Mouse (Mus musculus) liver, embryonic 15.5 days (tissue): Measurements from ENCODE around the gene Ndel1. TPM values are rescaled to one million over a fixed set of nuclear protein-coding genes. Genes with fewer than 3 reads are reported as not detected.

Source experiments
- ATAC-seq: fragments of 200-750 bp; cut with Nextera tagmentation; 2 replicates; pipeline ENCODE4 v1.8.0; 2017; ENCODE audit warnings: moderate number of reproducible peaks, mild to moderate bottlenecking, moderate library complexity; ENCODE audit not compliant: insufficient read depth
- H3K27ac ChIP-seq: fragments of 300-500 bp; sonication (generic); replicated peaks from 2 replicates; pipeline ENCODE4 v1.5.1; 2015; ENCODE audit warnings: mild to moderate bottlenecking, inconsistent platforms
- H3K27me3 ChIP-seq: fragments of 300-500 bp; sonication (generic); 2 replicates; pipeline ENCODE4 v1.6.1; 2015; ENCODE audit warnings: mild to moderate bottlenecking, inconsistent platforms
- H3K36me3 ChIP-seq: fragments of 300-500 bp; sonication (generic); replicated peaks from 2 replicates; pipeline ENCODE4 v1.6.1; 2015; ENCODE audit warnings: moderate library complexity, mild to moderate bottlenecking, inconsistent platforms
- H3K4me1 ChIP-seq: fragments of 300-500 bp; sonication (generic); replicated peaks from 2 replicates; pipeline ENCODE4 v1.6.1; 2015; ENCODE audit warnings: inconsistent platforms
- H3K4me2 ChIP-seq: fragments of 300-500 bp; sonication (generic); 2 replicates; pipeline ENCODE4 v1.6.1; 2015; ENCODE audit warnings: moderate library complexity, mild to moderate bottlenecking, inconsistent platforms
- H3K4me3 ChIP-seq: fragments of 300-500 bp; sonication (generic); replicated peaks from 2 replicates; pipeline ENCODE4 v1.5.1; 2015; ENCODE audit warnings: mild to moderate bottlenecking, inconsistent platforms
- H3K9ac ChIP-seq: fragments of 300-500 bp; sonication (generic); 2 replicates; pipeline ENCODE4 v1.6.1; 2015; ENCODE audit warnings: moderate library complexity, mild to moderate bottlenecking, inconsistent platforms
- H3K9me3 ChIP-seq: fragments of 300-500 bp; sonication (generic); replicated peaks from 2 replicates; pipeline ENCODE4 v1.6.1; 2016; ENCODE audit warnings: inconsistent platforms
- WGBS: fragments of 180-500 bp; shearing (Covaris S2); methylation state at CpG from one replicate; pipeline ENCODE4 v1.1.7; 2015; ENCODE audit warnings: mixed read lengths; ENCODE audit not compliant: insufficient replicate concordance; 5-methylcytosine and 5-hydroxymethylcytosine counted together
- polyA plus RNA-seq: library from polyadenylated mRNA; unstranded; fragments of >200 nt; fragmentation: Nextera tagmentation; extraction: Ambion mirVana; gene quantifications from 2 replicates; pipeline ENCODE4 v1.2.1, GENCODE M21; 2015

Ndel1 gene
- polyA plus RNA-seq, 1 experiment from 2014 or later: 37.6 TPM

DNA sequence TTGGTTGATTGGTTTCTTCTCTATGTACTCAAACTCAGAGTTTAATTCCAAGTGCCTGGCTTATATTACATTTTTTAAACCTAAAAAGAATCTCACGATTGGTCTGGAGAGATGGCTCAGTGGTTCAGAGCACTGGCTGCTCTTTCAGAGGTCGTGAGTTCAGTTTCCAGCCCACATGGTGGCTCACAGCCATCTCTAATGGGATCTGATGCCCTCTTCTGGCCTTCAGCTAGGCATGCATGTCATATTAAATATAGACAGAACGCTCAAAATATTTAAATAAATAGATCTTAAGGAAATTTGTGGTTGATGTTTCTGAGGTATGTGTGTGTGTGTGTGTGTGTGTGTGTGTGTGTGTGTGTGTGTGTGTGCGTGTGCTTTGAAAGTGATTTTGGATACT lies 66.5 kb downstream of the Ndel1 start:
- no peak overlapping the region for H3K9ac ChIP-seq
- H3K27ac ChIP-seq: no peak overlapping the region
- no peaks in the 10 kb centered on the region for H3K27me3 ChIP-seq
- H3K9me3 ChIP-seq: no peaks in the 10 kb centered on the region
- H3K4me1 ChIP-seq: no peaks in the 10 kb centered on the region
- no peak overlapping the region for H3K4me2 ChIP-seq
- H3K4me3 ChIP-seq: no peak overlapping the region
- peaks cover 94% of the 10 kb centered on the region for H3K36me3 ChIP-seq
- ATAC-seq: no peak
- WGBS: 43% methylated on average over 4 of the region's 4 CpGs

DNA sequence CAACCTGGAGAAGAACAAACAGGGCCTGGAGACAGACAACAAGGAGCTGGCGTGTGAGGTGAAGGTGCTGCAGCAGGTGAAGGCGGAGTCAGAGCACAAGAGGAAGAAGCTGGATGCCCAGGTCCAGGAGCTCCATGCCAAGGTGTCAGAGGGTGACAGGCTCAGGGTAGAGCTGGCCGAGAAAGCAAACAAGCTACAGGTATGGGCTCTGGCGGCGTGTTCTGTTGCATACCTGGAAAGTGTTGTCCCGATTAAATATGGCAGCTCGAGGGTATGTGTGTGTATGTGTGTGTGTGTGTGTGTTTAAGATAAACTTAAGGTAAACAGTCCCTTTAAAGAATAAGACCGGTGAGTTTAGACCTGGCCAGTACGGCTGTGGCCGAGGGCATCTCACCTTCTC lies 73.4 kb downstream of the Ndel1 start:
- Histone ChIP-seq H3K4me3 (no peak overlapping the region), H3K36me3 (peaks cover 96% of the 10 kb centered on the region), H3K9ac (no peak overlapping the region), H3K27ac (no peak overlapping the region), H3K4me1 (no peaks in the 10 kb centered on the region), H3K9me3 (no peaks in the 10 kb centered on the region), H3K4me2 (no peak overlapping the region), H3K27me3 (no peaks in the 10 kb centered on the region)
- 78% methylated on average over 10 of the region's 10 CpGs for WGBS
- no peak for ATAC-seq

DNA sequence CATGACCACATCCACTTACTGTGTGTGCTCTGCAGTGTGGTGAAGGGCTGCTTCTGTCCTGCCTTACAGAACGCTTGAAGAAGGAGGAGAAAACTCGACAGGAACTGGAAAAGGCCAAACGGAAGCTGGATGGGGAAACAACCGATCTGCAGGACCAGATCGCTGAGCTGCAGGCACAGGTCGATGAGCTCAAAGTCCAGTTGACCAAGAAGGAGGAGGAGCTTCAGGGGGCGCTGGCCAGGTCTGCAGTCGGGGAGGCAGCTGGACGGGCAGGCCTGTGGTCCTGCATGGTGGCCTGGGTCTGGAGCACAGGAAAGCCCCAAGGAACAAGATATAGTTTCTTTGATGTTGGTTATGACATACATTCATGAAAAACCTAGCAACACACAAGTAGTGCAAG lies 79.9 kb downstream of the Ndel1 start:
- H3K4me3 ChIP-seq: no peak overlapping the region
- H3K4me1 ChIP-seq: no peaks in the 10 kb centered on the region
- no peaks in the 10 kb centered on the region for H3K27me3 ChIP-seq
- peaks cover 85% of the 10 kb centered on the region for H3K36me3 ChIP-seq
- H3K9me3 ChIP-seq: no peaks in the 10 kb centered on the region
- no peak overlapping the region for H3K9ac ChIP-seq
- ATAC-seq: no peak
- H3K27ac ChIP-seq: no peak overlapping the region
- WGBS: 79% methylated on average over 9 of the region's 9 CpGs
- H3K4me2 ChIP-seq: no peak overlapping the region

DNA sequence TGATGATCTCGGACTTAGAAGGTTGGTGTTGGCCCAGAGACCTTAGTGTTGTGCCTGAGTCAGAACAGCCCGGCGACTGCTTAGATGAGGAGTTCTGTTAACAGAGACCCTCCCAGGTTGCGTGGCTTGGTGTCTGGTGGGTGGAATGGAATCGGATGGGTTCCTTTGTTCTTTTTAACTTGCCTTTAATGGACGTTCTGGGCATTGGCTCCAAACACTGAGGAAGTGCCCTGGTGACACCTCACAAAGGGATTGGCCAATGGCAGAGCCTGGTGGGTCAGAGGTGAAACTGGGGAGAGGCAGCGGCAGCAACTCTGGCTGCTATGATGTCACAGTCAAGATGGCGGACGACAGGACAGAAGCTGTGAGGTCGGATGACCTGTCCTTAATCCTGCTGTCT lies 80.9 kb downstream of the Ndel1 start:
- peaks cover 87% of the 10 kb centered on the region for H3K36me3 ChIP-seq
- no peak overlapping the region for H3K4me2 ChIP-seq
- no peaks in the 10 kb centered on the region for H3K27me3 ChIP-seq
- H3K27ac ChIP-seq: no peak overlapping the region
- no peak for ATAC-seq
- H3K9ac ChIP-seq: no peak overlapping the region
- 84% methylated on average over 10 of the region's 10 CpGs for WGBS
- H3K4me3 ChIP-seq: no peak overlapping the region
- H3K4me1 ChIP-seq: no peaks in the 10 kb centered on the region
- H3K9me3 ChIP-seq: no peaks in the 10 kb centered on the region

DNA sequence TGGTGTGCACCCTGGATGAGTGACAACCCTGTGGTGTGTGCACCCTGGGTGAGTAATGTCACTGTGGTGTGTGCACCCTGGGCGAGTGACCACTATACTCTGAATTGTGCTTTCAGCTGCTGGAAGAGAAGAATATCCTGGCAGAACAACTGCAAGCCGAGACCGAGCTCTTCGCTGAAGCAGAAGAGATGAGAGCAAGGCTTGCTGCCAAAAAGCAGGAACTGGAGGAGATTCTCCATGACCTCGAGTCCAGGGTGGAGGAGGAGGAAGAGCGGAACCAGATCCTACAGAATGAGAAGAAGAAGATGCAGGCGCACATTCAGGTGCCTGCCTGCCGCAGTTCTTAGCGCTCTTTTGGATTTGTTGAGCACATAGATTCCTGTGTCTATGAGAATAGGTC lies 84.4 kb downstream of the Ndel1 start:
- H3K27ac ChIP-seq: no peak overlapping the region
- 85% methylated on average over 9 of the region's 9 CpGs for WGBS
- no peaks in the 10 kb centered on the region for H3K27me3 ChIP-seq
- H3K9ac ChIP-seq: no peak overlapping the region
- no peak for ATAC-seq
- peaks cover 85% of the 10 kb centered on the region for H3K36me3 ChIP-seq
- H3K4me2 ChIP-seq: no peak overlapping the region
- H3K4me3 ChIP-seq: no peak overlapping the region
- no peaks in the 10 kb centered on the region for H3K4me1 ChIP-seq
- H3K9me3 ChIP-seq: no peaks in the 10 kb centered on the region

DNA sequence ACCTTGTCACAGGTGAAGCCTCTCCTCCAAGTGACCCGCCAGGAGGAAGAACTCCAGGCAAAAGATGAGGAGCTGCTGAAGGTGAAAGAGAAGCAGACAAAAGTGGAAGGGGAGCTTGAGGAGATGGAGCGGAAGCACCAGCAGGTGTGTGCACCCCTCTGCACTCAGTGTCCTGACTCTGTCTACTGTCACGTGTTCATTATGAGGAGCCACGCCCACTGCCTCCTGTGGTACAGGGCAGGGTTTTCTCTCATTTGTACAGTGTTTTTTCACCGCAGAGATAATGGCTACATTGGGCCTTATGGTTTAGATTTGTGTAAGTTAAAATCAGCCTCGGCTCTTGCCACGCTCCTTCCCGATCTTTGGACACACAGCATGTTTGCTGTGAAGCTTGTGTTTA lies 85.8 kb downstream of the Ndel1 start:
- no peak overlapping the region for H3K9ac ChIP-seq
- WGBS: 68% methylated on average over 8 of the region's 8 CpGs
- no peak overlapping the region for H3K4me3 ChIP-seq
- ATAC-seq: no peak
- H3K27ac ChIP-seq: no peak overlapping the region
- no peaks in the 10 kb centered on the region for H3K27me3 ChIP-seq
- no peak overlapping the region for H3K4me2 ChIP-seq
- no peaks in the 10 kb centered on the region for H3K9me3 ChIP-seq
- H3K36me3 ChIP-seq: peaks cover 85% of the 10 kb centered on the region
- no peaks in the 10 kb centered on the region for H3K4me1 ChIP-seq

DNA sequence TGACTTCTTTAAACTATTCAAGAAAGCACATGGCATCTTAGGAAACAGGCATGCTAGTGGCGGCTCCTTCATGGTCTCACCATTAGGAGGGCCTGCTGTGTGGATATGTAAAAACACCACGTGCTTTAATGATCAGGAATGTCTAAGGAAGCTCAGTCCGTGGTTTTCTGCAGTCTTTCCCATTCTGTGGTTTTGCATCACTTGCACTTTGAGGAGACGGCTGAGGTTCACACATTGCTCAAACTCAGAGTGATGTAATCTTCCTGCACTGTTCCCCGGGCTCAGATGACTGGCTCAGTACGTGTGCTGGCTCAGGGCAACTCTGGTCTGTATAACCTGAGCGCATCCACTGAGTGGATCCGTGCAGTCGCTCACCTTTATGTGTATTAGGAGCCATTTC lies 89.3 kb downstream of the Ndel1 start:
- Histone ChIP-seq H3K9me3 (no peaks in the 10 kb centered on the region), H3K27me3 (no peaks in the 10 kb centered on the region), H3K4me2 (no peak overlapping the region), H3K4me1 (no peaks in the 10 kb centered on the region), H3K4me3 (no peak overlapping the region), H3K36me3 (peaks cover 64% of the 10 kb centered on the region), H3K27ac (no peak overlapping the region), H3K9ac (no peak overlapping the region)
- whole genome bisulfite sequencing: 53% methylated on average over 9 of the region's 9 CpGs
- no peak for ATAC-seq

DNA sequence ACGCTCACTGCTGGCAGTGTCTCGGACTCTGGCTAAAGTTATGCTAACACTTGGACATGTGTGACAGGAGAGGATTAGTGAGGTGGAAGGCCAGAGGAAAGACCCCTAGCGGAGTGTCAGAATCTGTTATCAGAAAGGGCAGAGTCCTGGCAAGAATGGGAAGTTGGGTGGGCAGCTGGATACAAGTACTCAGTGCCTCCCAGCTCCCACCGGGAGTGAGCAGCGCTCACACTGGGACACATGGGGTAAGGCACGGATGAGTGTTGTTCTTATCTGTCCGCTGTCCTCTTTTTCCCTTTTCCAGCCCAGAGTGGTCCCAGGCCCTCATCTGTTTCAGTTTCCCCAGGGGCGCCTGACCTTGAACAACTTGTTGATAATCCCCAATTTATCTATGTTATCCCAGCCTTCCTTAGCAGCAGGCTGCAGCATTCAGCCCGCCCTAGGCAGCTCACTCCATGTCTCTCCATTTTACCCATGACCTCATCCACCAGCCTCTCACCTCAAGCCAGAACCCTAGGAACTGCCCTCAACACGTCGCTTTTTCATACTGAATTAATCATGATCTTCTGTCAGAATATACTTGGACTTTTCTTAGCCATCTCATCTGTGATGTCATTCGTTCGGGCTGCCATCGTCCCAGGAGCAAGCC lies 91.1 kb downstream of the Ndel1 start:
- H3K27ac ChIP-seq: no peak overlapping the region
- no peak for ATAC-seq
- peaks cover 56% of the 10 kb centered on the region for H3K36me3 ChIP-seq
- H3K4me2 ChIP-seq: no peak overlapping the region
- WGBS: 75% methylated on average over 14 of the region's 14 CpGs
- no peaks in the 10 kb centered on the region for H3K4me1 ChIP-seq
- no peaks in the 10 kb centered on the region for H3K9me3 ChIP-seq
- H3K9ac ChIP-seq: no peak overlapping the region
- H3K27me3 ChIP-seq: no peaks in the 10 kb centered on the region
- H3K4me3 ChIP-seq: no peak overlapping the region

DNA sequence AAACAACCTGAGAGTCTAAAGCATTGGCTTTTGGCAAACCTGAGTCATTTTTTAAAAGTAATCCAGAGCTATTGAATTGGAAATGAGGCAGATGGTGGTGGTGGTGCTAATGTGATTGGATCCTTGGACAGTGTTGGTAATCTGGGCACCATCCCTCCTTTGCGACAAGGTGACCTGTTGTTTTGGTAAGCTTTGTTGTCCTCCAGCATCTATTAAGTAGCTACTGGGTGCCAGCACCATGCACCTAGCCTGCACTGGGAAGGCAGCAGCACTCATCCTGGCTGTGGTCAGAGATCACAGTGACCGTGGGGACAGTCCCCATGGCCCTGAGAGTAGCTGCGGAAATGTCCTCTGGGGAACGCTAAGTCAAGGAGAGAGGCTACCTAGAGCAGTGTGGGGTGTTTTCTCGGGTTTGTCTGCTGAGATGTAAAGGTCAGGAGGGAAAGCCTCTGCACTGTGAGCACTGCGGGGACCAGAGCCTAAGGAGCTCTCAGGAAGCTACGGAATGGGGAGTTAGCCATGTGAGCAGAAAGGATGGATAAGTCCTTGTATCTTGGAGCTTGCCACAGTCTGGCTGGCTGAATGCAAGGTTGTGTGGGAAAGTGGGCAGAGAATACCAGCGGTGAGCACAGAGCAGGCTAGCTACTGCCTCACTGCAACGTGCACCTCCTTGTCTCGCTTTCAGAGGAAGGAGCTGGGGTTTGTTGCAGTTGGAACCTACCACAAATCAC lies 91.8 kb downstream of the Ndel1 start:
- Histone ChIP-seq H3K4me1 (no peaks in the 10 kb centered on the region), H3K4me3 (no peak overlapping the region), H3K36me3 (peaks cover 49% of the 10 kb centered on the region), H3K9me3 (no peaks in the 10 kb centered on the region), H3K9ac (no peak overlapping the region), H3K27me3 (no peaks in the 10 kb centered on the region), H3K4me2 (no peak overlapping the region), H3K27ac (no peak overlapping the region)
- ATAC-seq: no peak
- 77% methylated on average over 10 of the region's 10 CpGs for WGBS

DNA sequence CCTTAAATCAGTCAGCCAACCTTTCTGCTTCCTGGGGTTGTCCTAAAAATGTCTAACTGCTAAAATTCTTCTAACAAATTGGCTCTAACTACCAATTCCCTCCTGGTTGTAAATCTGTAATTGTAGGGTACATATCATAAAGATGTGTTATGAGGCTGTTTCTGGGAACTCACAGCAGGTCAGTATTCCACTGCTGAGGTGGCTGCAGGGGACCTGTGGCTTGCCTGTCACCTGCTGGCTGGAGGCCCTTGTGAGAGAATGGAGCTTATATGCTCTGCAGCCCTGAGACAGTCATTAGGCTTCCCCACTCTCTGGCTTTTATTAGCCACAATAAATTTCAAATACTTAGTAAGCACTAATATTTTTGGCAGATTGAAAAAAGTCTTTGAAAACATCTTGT lies 92.8 kb downstream of the Ndel1 start:
- no peak overlapping the region for H3K4me3 ChIP-seq
- ATAC-seq: no peak
- no peak overlapping the region for H3K9ac ChIP-seq
- no peak overlapping the region for H3K27ac ChIP-seq
- peaks cover 46% of the 10 kb centered on the region for H3K36me3 ChIP-seq
- no peaks in the 10 kb centered on the region for H3K4me1 ChIP-seq
- no peaks in the 10 kb centered on the region for H3K27me3 ChIP-seq
- H3K9me3 ChIP-seq: no peaks in the 10 kb centered on the region
- no peak overlapping the region for H3K4me2 ChIP-seq

DNA sequence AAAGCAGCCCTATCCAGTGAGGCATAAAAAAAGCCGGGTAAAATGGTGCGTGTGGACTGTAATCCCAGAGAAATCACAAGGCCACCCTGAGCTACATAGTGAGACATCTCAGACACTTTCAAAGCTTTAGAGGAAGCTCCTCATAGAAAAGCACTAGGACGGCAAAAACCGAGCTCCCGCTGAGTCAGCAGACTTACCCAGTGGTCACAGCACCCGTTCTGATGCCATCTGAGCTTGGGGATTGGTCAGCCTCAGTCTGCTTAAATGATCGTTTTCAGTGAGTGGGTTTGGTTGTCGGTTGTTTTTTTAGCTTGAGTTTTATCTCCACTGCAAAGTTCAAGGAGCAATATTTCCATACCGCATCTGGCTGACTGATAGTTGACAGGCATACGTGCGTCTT lies 93.7 kb downstream of the Ndel1 start:
- H3K27me3 ChIP-seq: no peaks in the 10 kb centered on the region
- H3K9ac ChIP-seq: no peak overlapping the region
- ATAC-seq: no peak
- H3K4me1 ChIP-seq: no peaks in the 10 kb centered on the region
- no peak overlapping the region for H3K4me2 ChIP-seq
- H3K9me3 ChIP-seq: no peaks in the 10 kb centered on the region
- H3K36me3 ChIP-seq: peaks cover 47% of the 10 kb centered on the region
- no peak overlapping the region for H3K4me3 ChIP-seq
- H3K27ac ChIP-seq: no peak overlapping the region
- 65% methylated on average over 11 of the region's 11 CpGs for WGBS

DNA sequence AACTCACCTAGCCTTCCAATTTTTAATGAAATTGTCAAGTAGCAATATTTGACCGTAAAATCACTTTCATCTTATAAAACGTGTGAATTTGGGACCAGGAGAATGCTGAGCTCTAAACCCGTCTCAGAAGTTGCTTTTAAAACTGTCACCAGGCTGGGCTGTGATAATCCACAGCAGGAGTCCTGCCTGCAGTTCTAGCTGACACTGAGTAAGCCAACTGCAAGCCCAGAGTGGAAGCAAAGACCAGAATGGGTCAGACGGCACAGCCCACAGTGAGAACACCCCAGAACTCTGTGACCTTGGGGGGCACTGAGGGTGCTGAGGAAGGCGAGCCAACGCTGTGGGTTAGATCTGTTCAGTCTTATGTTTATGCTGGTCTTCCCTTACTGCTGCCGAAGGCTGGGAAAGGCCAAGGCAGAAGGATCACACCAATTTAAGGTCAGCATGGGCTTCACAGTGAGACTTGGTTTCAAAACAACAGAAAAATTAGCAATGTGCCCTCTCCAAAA lies 95.5 kb downstream of the Ndel1 start:
- WGBS: 73% methylated on average over 7 of the region's 7 CpGs
- Histone ChIP-seq H3K9ac (no peak overlapping the region), H3K4me1 (peaks cover 2% of the 10 kb centered on the region; the same call in 1 of the 2 replicates), H3K27me3 (no peaks in the 10 kb centered on the region), H3K36me3 (peaks cover 46% of the 10 kb centered on the region), H3K4me2 (no peak overlapping the region), H3K4me3 (no peak overlapping the region), H3K9me3 (no peaks in the 10 kb centered on the region), H3K27ac (no peak overlapping the region)
- ATAC-seq: no peak
